Mouse (Mus musculus): ENCODE results near the gene Fam171a2. TPM values are rescaled to one million over a fixed set of nuclear protein-coding genes. Genes with fewer than 3 reads are reported as not detected.

Fam171a2 gene
- polyA plus RNA-seq, 1 experiment from 2014 or later, result 3.7 TPM

DNA sequence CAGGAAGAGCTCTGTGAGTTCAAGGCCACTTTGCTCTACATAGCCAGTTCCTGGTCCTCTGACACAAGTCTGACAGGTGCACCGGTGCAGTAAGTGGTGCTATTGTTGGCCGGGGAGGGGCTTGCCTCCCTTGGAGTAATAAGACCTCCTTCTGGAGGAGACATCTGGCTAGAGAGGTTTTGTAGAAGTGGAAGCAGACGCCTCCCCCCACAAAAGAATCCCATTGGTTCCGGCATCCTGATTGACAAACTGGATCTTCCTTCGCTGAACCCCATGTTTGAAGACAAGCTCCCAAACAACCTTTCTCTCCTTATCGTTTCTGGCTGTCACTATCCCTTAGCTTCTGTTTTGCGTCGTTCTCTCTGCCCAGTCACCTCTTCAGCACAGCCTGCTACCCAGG, 845 bp upstream of the Fam171a2 start:
- Histone ChIP-seq H3K4me1 (peaks cover 58% of the 10 kb centered on the region), H3K27me3 (replicated peaks; ENCODE audit: low read depth, poor library complexity, severe bottlenecking) (peaks cover 68% of the 10 kb centered on the region), H3K36me3 (replicated peaks) (peaks cover 9% of the 10 kb centered on the region), H3K27ac (replicated peaks) (no peak overlapping the region), H3K9me3 (no peaks in the 10 kb centered on the region), H3K4me3 (peak overlapping the region; percentile 89; the same call in 1 of the 2 replicates)
- 13% methylated on average over 8 of the region's 8 CpGs for WGBS
- no peak for DNase-seq (ENCODE audit: low spot score)

DNA sequence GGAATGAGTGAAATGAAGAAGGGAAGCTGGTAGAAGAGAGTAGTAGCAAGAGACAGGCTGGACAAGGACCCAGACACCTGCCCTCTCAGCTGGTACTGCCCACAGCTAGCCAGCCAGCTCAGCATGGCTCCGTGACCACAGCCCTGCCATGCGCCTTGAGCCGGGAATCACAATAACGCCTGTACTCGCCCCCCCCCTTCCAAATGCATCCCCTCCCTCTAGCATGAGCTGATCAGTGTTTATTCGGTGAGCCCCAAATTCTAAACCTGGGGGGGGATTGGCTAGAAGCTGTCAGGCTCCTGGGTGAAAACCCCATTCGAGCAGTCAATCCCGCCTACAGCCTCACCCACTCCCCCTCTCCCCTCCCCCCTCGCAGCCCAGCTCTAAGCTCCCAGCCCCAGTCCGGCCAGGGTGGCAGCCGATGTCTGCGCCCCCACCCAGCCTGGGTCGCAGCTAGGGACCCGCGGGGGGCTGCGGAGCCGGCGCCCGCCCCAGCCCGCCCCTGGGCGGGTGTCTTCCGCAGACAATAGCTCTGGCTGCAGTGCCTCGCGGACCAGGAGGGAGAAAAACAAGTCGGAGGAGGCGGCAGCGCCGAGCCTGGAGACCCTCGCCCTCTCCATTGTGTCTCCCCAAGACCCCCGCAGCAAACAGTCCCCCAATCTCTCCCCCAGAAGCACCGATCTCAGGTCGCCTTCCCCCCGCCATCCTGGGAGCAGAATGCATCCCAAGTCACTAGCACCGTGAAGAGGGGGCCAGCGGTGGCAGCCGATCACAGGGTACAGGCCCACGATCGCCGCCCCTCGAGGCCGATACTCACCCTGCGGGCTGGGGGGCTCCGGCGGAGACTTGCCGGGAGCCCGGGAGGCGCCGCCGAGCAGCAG, 661 bp downstream of the Fam171a2 start:
- DNase-seq (ENCODE audit: low spot score), result peak; percentile 78
- Histone ChIP-seq H3K27me3 (replicated peaks; ENCODE audit: low read depth, poor library complexity, severe bottlenecking) (peaks cover 52% of the 10 kb centered on the region), H3K27ac (replicated peaks) (peak overlapping the region; percentile 96), H3K4me3 (peak overlapping the region; percentile 89), H3K9me3 (no peaks in the 10 kb centered on the region), H3K4me1 (peaks cover 53% of the 10 kb centered on the region), H3K36me3 (replicated peaks) (peaks cover 23% of the 10 kb centered on the region)
- under 1% methylated on average over 49 of the region's 49 CpGs for WGBS

DNA sequence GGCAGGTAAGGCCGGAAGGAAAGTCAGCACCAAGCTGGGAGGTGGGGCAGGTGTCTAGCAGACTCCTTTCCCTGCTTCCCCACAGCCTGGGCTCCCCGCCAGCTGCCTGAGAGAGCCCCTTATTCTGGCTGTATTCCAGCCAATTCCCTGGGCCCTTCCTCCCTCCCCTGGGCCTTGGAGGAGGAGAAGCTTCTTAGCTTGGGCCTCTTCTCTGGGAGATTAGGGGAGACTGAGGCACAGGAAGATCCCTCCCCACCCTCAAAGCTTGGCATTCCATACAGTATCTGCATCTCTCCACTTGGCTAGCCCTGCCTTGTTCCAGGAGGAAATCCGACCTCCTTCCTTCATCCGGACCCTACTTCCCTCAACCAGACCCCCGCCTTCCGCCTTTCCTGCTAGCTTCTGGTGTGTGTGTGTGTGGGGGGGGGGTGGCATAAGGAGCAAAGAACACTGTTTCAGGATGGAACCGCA, 1.6 kb downstream of the Fam171a2 start:
- Histone ChIP-seq H3K4me3 (peak overlapping the region; percentile 89), H3K9me3 (no peaks in the 10 kb centered on the region), H3K36me3 (replicated peaks) (peaks cover 32% of the 10 kb centered on the region), H3K4me1 (peaks cover 53% of the 10 kb centered on the region), H3K27ac (replicated peaks) (peak overlapping the region; percentile 96), H3K27me3 (replicated peaks; ENCODE audit: low read depth, poor library complexity, severe bottlenecking) (peaks cover 47% of the 10 kb centered on the region)
- WGBS, result 19% methylated on average over 7 of the region's 7 CpGs
- no peak for DNase-seq (ENCODE audit: low spot score)

DNA sequence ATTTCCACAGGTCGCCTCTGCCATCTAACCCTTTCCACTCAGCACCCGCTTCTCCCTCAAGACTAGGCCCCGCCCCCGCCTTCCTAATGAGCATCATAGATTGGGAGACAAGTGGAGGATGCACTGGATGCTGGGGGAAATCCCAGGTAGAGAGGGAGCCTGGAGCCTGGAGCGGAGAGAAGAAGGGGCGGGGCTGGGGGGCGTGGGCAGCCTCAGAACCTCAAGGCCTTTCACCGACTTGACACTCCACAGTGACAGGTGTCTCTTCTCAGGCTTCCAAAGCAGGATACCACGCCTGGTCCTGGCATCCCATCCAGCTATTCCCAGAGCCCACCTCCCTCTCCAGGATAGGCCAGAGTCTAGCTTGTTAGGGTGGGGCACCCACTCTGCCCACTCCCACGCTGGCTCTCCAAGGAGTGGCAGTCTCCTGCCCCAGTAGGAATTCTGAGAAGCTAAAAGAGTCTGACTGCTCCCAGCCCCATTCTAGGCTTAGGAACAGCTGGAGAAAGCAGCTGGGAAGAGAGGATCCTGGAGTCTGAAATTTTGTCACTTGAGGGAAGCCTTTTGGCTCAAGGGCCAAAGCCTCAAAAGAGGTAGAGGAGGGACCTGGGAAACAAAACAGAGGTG, 2.1 kb downstream of the Fam171a2 start:
- H3K27me3 ChIP-seq (replicated peaks; ENCODE audit: low read depth, poor library complexity, severe bottlenecking), result peaks cover 45% of the 10 kb centered on the region
- H3K36me3 ChIP-seq (replicated peaks), result peaks cover 37% of the 10 kb centered on the region
- 11% methylated on average over 10 of the region's 10 CpGs for WGBS
- peak overlapping the region; percentile 96; the same call in 1 of the 2 replicates for H3K27ac ChIP-seq (replicated peaks)
- peaks cover 53% of the 10 kb centered on the region for H3K4me1 ChIP-seq
- H3K4me3 ChIP-seq, result peak overlapping the region; percentile 89
- H3K9me3 ChIP-seq, result no peaks in the 10 kb centered on the region
- no peak for DNase-seq (ENCODE audit: low spot score)

DNA sequence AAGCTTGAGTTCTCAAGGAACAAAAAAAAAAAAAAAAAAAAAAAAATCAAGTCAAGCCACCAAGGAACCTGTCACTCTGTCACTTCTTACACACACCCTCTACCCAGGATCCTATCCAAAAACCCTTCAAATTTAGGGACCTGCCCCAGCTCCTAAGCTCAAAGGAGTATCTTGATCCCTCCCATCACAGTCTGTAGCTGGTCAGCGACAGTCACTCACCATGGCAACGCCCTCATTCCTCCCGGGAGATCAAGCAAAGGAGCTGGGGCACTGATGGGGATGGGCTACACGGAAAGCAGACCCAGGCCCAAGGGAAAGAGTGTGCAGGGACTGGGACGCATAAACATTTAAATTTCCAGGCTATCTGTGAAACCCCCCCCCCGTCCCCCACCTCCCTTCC, 2.7 kb downstream of the Fam171a2 start:
- peak; percentile 46 for DNase-seq (ENCODE audit: low spot score)
- Histone ChIP-seq H3K27ac (replicated peaks) (no peak overlapping the region; the same call in 1 of the 2 replicates), H3K36me3 (replicated peaks) (peaks cover 43% of the 10 kb centered on the region), H3K4me3 (peak overlapping the region; percentile 89), H3K9me3 (no peaks in the 10 kb centered on the region), H3K4me1 (peaks cover 52% of the 10 kb centered on the region), H3K27me3 (replicated peaks; ENCODE audit: low read depth, poor library complexity, severe bottlenecking) (peaks cover 45% of the 10 kb centered on the region)
- WGBS, result 8% methylated on average over 6 of the region's 6 CpGs

DNA sequence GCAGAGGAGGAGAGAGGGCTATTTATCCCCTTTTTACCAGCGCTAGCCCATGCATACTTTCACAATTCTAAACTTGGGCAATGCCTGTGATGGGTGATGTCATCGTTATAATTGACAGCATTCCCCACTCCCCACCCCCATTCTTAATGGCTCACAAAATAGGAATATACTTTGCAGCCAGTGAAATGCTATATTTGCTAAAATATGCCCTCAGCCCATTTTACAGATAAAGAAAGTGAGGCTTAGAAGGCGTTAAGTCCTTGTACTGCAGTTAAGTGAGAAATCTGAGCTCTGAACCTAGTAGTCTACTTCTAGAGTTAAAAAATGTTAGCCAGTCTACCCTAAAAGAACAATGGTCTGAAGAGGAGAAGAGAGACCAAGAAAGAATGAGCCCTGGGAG, 3.2 kb downstream of the Fam171a2 start:
- H3K27me3 ChIP-seq (replicated peaks; ENCODE audit: low read depth, poor library complexity, severe bottlenecking), result peaks cover 45% of the 10 kb centered on the region
- no peaks in the 10 kb centered on the region for H3K9me3 ChIP-seq
- H3K4me1 ChIP-seq, result peaks cover 53% of the 10 kb centered on the region
- WGBS, result 76% methylated on average over 3 of the region's 3 CpGs
- DNase-seq (ENCODE audit: low spot score), result no peak
- no peak overlapping the region for H3K4me3 ChIP-seq
- H3K36me3 ChIP-seq (replicated peaks), result peaks cover 48% of the 10 kb centered on the region
- no peak overlapping the region for H3K27ac ChIP-seq (replicated peaks)

DNA sequence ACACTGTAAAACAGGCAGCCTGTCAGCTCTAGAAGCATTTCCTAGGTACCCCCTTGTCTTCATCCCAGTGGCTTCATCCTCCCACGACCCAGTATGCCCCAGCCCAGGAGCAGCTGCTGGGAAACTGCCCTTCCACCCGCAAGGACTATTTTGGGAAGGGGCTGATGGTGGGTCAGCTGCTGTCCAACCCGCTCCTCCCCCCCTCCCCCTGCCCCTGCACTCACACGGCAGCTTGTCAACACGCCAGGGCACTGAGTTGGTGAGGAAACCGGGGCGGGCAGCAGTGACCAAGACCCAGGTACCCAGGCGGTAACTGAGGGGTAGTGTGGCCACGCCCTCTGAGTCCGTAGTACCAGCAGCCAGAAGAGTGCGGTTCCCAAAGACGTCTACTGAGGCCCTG, 3.7 kb downstream of the Fam171a2 start:
- H3K27me3 ChIP-seq (replicated peaks; ENCODE audit: low read depth, poor library complexity, severe bottlenecking), result peaks cover 45% of the 10 kb centered on the region
- peaks cover 54% of the 10 kb centered on the region for H3K36me3 ChIP-seq (replicated peaks)
- peaks cover 58% of the 10 kb centered on the region for H3K4me1 ChIP-seq
- H3K4me3 ChIP-seq, result no peak overlapping the region
- 68% methylated on average over 12 of the region's 12 CpGs for WGBS
- no peak overlapping the region for H3K27ac ChIP-seq (replicated peaks)
- no peak for DNase-seq (ENCODE audit: low spot score)
- H3K9me3 ChIP-seq, result no peaks in the 10 kb centered on the region

DNA sequence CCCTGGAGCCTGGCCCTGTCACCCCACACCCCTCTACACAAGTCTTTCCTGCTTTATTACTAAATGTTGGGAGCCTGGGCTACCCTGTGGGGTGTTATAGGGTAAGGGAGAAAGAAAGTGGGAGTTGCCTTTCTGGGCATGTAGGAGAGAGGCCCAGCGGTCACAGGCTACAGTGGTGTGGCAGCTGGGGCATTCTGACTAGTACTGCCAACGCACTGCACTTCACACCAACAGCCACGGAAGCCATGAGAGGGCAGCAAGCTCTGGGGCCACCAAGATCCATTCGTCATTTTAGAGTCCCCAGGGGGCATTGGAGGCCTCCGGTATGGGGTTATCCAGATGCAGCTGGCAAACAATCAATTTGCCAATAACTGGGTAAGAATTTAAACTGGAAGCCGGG, 5.4 kb downstream of the Fam171a2 start:
- WGBS, result 92% methylated on average over 6 of the region's 6 CpGs
- Histone ChIP-seq H3K27me3 (replicated peaks; ENCODE audit: low read depth, poor library complexity, severe bottlenecking) (peaks cover 45% of the 10 kb centered on the region), H3K4me1 (peaks cover 59% of the 10 kb centered on the region), H3K36me3 (replicated peaks) (peaks cover 70% of the 10 kb centered on the region), H3K4me3 (no peak overlapping the region), H3K27ac (replicated peaks) (no peak overlapping the region), H3K9me3 (no peaks in the 10 kb centered on the region)
- no peak for DNase-seq (ENCODE audit: low spot score)

DNA sequence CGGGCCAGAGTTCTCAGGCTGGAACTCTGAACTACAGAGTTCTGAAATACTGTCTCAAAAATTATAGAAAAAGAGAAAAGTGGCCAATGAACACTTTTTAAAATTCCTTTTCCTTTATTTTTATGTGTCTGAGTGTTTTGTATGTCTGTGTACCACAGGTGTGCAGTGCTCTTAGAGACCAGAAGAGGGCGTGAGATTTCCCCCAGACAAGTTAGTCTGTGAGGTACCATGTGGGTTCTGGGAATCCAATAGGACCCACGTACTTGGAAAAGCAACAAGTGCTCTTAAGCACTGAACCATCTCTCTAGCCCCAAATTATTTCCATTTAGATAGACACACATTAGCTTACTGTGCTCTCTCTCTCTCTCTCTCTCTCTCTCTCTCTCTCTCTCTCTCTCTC, 6.0 kb downstream of the Fam171a2 start:
- no peaks in the 10 kb centered on the region for H3K9me3 ChIP-seq
- H3K27ac ChIP-seq (replicated peaks), result no peak overlapping the region
- H3K36me3 ChIP-seq (replicated peaks), result peaks cover 77% of the 10 kb centered on the region
- WGBS, result 82% methylated on average over 3 of the region's 3 CpGs
- H3K27me3 ChIP-seq (replicated peaks; ENCODE audit: low read depth, poor library complexity, severe bottlenecking), result peaks cover 45% of the 10 kb centered on the region
- H3K4me1 ChIP-seq, result peaks cover 57% of the 10 kb centered on the region
- no peak overlapping the region for H3K4me3 ChIP-seq
- DNase-seq (ENCODE audit: low spot score), result no peak

DNA sequence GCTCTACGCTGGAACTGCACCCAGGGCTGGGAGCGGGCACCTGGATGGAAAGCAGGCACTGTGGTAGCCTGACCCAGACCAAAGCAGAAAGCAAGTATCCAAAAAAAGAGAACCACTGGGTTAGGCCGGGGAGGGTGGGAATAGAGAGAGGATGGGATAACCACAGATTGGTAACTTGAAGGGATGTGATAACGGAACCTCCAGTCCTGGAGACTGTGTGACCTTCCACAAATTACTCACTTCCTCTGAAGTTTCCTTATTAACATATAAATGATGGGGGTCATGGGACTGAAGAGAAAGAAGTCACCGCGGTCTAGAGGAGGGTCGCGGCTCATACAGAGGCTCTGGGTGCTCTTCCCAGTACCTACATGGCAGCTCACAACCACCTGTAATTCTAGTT, 7.2 kb downstream of the Fam171a2 start:
- peaks cover 88% of the 10 kb centered on the region for H3K36me3 ChIP-seq (replicated peaks)
- H3K4me1 ChIP-seq, result peaks cover 46% of the 10 kb centered on the region
- no peak overlapping the region for H3K4me3 ChIP-seq
- no peak for DNase-seq (ENCODE audit: low spot score)
- WGBS, result 89% methylated on average over 8 of the region's 8 CpGs
- H3K27me3 ChIP-seq (replicated peaks; ENCODE audit: low read depth, poor library complexity, severe bottlenecking), result peaks cover 36% of the 10 kb centered on the region
- H3K9me3 ChIP-seq, result no peaks in the 10 kb centered on the region
- no peak overlapping the region for H3K27ac ChIP-seq (replicated peaks)

DNA sequence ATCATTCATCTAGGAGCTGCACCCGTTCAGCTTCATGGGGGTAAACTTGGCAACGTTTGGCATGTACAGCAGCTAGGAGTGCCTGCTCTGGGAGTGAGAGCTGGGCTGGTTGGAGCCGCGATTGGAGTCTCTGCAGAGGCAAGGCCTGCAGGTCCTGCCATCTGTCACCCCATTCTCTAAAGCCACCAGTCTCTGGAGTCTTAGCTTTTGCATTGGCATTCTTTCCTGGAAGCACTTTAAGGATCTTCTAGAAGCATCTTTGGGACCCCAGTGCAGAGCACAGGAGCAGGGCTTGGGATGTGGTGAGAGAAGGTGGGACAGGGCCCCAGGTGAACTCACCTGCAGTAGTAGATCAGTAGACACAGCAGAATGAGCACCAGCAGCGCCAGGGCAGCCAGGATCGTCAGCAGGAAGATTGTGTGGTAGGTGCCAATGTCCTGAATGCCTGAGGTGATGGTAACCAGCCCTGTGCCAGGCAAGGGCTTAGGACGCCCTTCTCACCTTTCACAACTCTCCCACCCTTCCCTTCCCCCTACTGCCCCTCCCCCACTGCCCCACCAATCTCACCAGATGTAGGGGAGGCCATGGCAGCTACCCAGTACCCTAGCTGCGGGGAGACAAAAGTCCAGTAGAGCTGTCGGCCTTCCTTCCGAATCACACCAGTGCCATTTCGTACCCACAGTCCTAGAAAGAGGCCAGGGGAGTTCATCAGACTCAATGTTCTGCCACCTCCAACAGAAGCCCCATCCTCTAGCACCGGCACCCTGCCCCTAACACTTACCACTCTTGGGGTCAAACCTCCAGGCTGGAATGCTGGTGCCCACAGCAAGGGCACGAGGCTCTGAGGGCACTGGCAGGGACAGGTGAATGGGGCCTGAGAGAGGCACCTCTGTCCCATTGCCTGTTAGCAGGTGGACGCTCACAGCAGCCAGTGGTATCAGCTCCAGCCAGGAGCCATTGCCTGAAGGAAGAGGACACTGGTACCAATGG, 8.1 kb downstream of the Fam171a2 start:
- no peaks in the 10 kb centered on the region for H3K9me3 ChIP-seq
- no peak overlapping the region for H3K27ac ChIP-seq (replicated peaks)
- H3K36me3 ChIP-seq (replicated peaks), result peaks cover 96% of the 10 kb centered on the region
- peaks cover 31% of the 10 kb centered on the region for H3K27me3 ChIP-seq (replicated peaks; ENCODE audit: low read depth, poor library complexity, severe bottlenecking)
- WGBS, result 80% methylated on average over 14 of the region's 14 CpGs
- peaks cover 38% of the 10 kb centered on the region for H3K4me1 ChIP-seq
- peak overlapping the region; percentile 54; the same call in 1 of the 2 replicates for H3K4me3 ChIP-seq
- no peak for DNase-seq (ENCODE audit: low spot score)
